Mouse (Mus musculus): ENCODE results near the gene Satb2.

- TF ChIP-seq TAL1 (IDR thresholded peaks at IDR 0.05; ENCODE audit: low read length) (no peak), CTCF (IDR thresholded peaks at IDR 0.05 in 2 of 3, conservative IDR thresholded peaks at IDR 0.05 in 1 of 3; ENCODE audit: control insufficient read depth in 1 of 3, insufficient read depth in 1 of 3, low read depth in 2 of 3, low read length in 3 of 3, poor library complexity in 1 of 3, severe bottlenecking in 1 of 3) (no peak), GABPA (IDR thresholded peaks at IDR 0.05; ENCODE audit: low read depth, low read length) (no peak), EP300 (IDR thresholded peaks at IDR 0.05; ENCODE audit: low read depth in 1 of 2, low read length in 2 of 2) (no peak), BHLHE40 (IDR thresholded peaks at IDR 0.05; ENCODE audit: borderline replicate concordance, low read depth, low read length) (no peak)
These were observed 2.2 kb downstream of the Satb2 start for GRCm38 (mm10) chr1:56976044-56976824.

Data from MEL (cell line).